Mouse (Mus musculus): Measurements from ENCODE around the gene Cluap1. TPM values are rescaled to one million over a fixed set of nuclear protein-coding genes. Genes with fewer than 3 reads are reported as not detected.

Cluap1 gene
- total and polyA plus RNA-seq, 3 experiments, result 28.9 to 30.7 TPM; not detected in 1

GRCm38 (mm10) chr16:3907471-3907870 lies 1.1 kb upstream of the Cluap1 start:
- no peak for TF ChIP-seq ELF1 (IDR thresholded peaks at IDR 0.05; ENCODE audit: low read depth, low read length)
- no peak for TF ChIP-seq ETS1 (IDR thresholded peaks at IDR 0.05; ENCODE audit: low read depth, low read length)
- Histone ChIP-seq H3K27ac (ENCODE audit: control insufficient read depth, low read depth, low read length) (no peak overlapping the region), H3K36me3 (ENCODE audit: control insufficient read depth in 1 of 2, insufficient read depth in 2 of 2, low read length in 2 of 2) (peaks cover 5 to 8% of the 10 kb centered on the region in 2 experiments)

GRCm38 (mm10) chr16:3909118-3909517 lies 517 bp downstream of the Cluap1 start:
- Histone ChIP-seq H3K79me2 (ENCODE audit: control insufficient read depth, insufficient read depth, low read length, poor library complexity) (peaks cover 13% of the 10 kb centered on the region), H3K27ac (ENCODE audit: control insufficient read depth, low read depth, low read length) (peak overlapping the region; percentile 97), H3K4me3 (ENCODE audit: control insufficient read depth in 1 of 2, insufficient read depth in 1 of 2, low read depth in 2 of 2, low read length in 2 of 2) (peak overlapping the region; percentile 75 to 94), H3K4me1 (ENCODE audit: control insufficient read depth in 1 of 2, insufficient read depth in 2 of 2, low read length in 2 of 2) (peaks cover 0 to 3% of the 10 kb centered on the region in 2 experiments; a peak in 1 of 4 replicates), H3K9me3 (replicated peaks; ENCODE audit: insufficient read depth, low read length) (no peaks in the 10 kb centered on the region), H3K9ac (ENCODE audit: control insufficient read depth, low read depth, low read length, poor library complexity, severe bottlenecking) (peak overlapping the region; percentile 87), H3K36me3 (ENCODE audit: control insufficient read depth in 1 of 2, insufficient read depth in 2 of 2, low read length in 2 of 2) (peaks cover 5 to 10% of the 10 kb centered on the region in 2 experiments), H3K27me3 (ENCODE audit: control insufficient read depth in 1 of 2, insufficient read depth in 2 of 2, low read length in 2 of 2) (no peaks in the 10 kb centered on the region)
- TF ChIP-seq GABPA (IDR thresholded peaks at IDR 0.05; ENCODE audit: low read depth, low read length), result no peak
- TF ChIP-seq KAT2A (conservative IDR thresholded peaks at IDR 0.05; ENCODE audit: low read depth, low read length), result no peak
- no peak for TF ChIP-seq MAZ (IDR thresholded peaks at IDR 0.05; ENCODE audit: low read depth, low read length)
- TF ChIP-seq BHLHE40 (IDR thresholded peaks at IDR 0.05; ENCODE audit: borderline replicate concordance, low read depth, low read length), result no peak
- TF ChIP-seq EP300 (IDR thresholded peaks at IDR 0.05; ENCODE audit: low read depth in 1 of 2, low read length in 2 of 2), result no peak
- no peak for TF ChIP-seq POLR2AphosphoS2 (IDR thresholded peaks at IDR 0.05; ENCODE audit: low read length)
- no peak for TF ChIP-seq E2F4 (IDR thresholded peaks at IDR 0.05; ENCODE audit: borderline replicate concordance, low read depth, low read length)
- no peak for TF ChIP-seq NELFE (IDR thresholded peaks at IDR 0.05; ENCODE audit: low read depth, low read length)
- no peak for TF ChIP-seq POLR2A (IDR thresholded peaks at IDR 0.05; ENCODE audit: control insufficient read depth in 1 of 2, insufficient read depth in 1 of 2, low read depth in 1 of 2, low read length in 2 of 2, poor library complexity in 1 of 2)
- no peak; the same call in 1 of the 2 replicates for TF ChIP-seq ZC3H11A (IDR thresholded peaks at IDR 0.05; ENCODE audit: low read depth, low read length)
- no peak for TF ChIP-seq ZNF384 (IDR thresholded peaks at IDR 0.05; ENCODE audit: low read depth, low read length)
- TF ChIP-seq MYB (IDR thresholded peaks at IDR 0.05; ENCODE audit: low read depth, low read length), result no peak
- TF ChIP-seq UBTF (IDR thresholded peaks at IDR 0.05; ENCODE audit: borderline replicate concordance, insufficient read depth, low read depth, low read length), result no peak
- no peak for TF ChIP-seq JUND (IDR thresholded peaks at IDR 0.05; ENCODE audit: low read depth, low read length)
- peak; percentile 83 for TF ChIP-seq MXI1 (IDR thresholded peaks at IDR 0.05; ENCODE audit: low read depth, low read length)
- TF ChIP-seq ZMIZ1 (IDR thresholded peaks at IDR 0.05; ENCODE audit: low read depth, low read length), result peak; percentile 4; the same call in 1 of the 2 replicates
- DNase-seq (ENCODE audit: low read depth, low spot score), result no peak

More at GRCm38 (mm10) chr16:3907471-3907870, 1.1 kb upstream of the Cluap1 start:
- Histone ChIP-seq H3K9me3 (replicated peaks; ENCODE audit: insufficient read depth, low read length) (no peaks in the 10 kb centered on the region), H3K4me3 (ENCODE audit: control insufficient read depth in 1 of 2, insufficient read depth in 1 of 2, low read depth in 2 of 2, low read length in 2 of 2) (no peak overlapping the region), H3K9ac (ENCODE audit: control insufficient read depth, low read depth, low read length, poor library complexity, severe bottlenecking) (no peak overlapping the region), H3K4me1 (ENCODE audit: control insufficient read depth in 1 of 2, insufficient read depth in 2 of 2, low read length in 2 of 2) (peaks cover 0 to 3% of the 10 kb centered on the region in 2 experiments; a peak in 1 of 4 replicates), H3K79me2 (ENCODE audit: control insufficient read depth, insufficient read depth, low read length, poor library complexity) (peaks cover 13% of the 10 kb centered on the region), H3K27me3 (ENCODE audit: control insufficient read depth in 1 of 2, insufficient read depth in 2 of 2, low read length in 2 of 2) (no peaks in the 10 kb centered on the region)
- no peak for DNase-seq (ENCODE audit: low read depth, low spot score)

Data from MEL (cell line).